Mouse (Mus musculus): ENCODE data around the gene A3galt2.

Gene A3galt2

GRCm38 (mm10) chr4:128801675-128802465 lies 46.7 kb downstream of the A3galt2 start:
- peak; percentile 61 for DNase-seq (ENCODE audit: low spot score)

GRCm38 (mm10) chr4:128803569-128803968 lies 48.4 kb downstream of the A3galt2 start:
- no peak for DNase-seq (ENCODE audit: low spot score)

GRCm38 (mm10) chr4:128804426-128805149 lies 49.4 kb downstream of the A3galt2 start:
- no peak for DNase-seq (ENCODE audit: low spot score)

- DNase-seq (ENCODE audit: low spot score) = no peak
These were observed 50.2 kb downstream of the A3galt2 start for GRCm38 (mm10) chr4:128805150-128806042.

- no peak for DNase-seq (ENCODE audit: low spot score)
These were observed 51.1 kb downstream of the A3galt2 start, which contains the start of gene Zfp362 for GRCm38 (mm10) chr4:128806043-128806826. Zfp362 (minus strand) TSS chr4:128806045.

GRCm38 (mm10) chr4:128806827-128807179 lies 51.6 kb downstream of the A3galt2 start:
- peak; percentile 76 for DNase-seq (ENCODE audit: low spot score)

GRCm38 (mm10) chr4:128811382-128812056 lies 56.4 kb downstream of the A3galt2 start:
- peak; percentile 91 for DNase-seq (ENCODE audit: low spot score)

- DNase-seq (ENCODE audit: low spot score) = no peak
These were observed 61.8 kb downstream of the A3galt2 start for GRCm38 (mm10) chr4:128817011-128817410.
